Mouse (Mus musculus) forebrain, embryonic 11.5 days (tissue): Measurements from ENCODE around the gene Zfp804b. TPM values are rescaled to one million over a fixed set of nuclear protein-coding genes. Genes with fewer than 3 reads are reported as not detected.

Source experiments
- ATAC-seq: fragments of 200-750 bp; cut with Nextera tagmentation; replicated peaks from 2 replicates; pipeline ENCODE4 v1.8.0; 2017; ENCODE audit warnings: moderate TSS enrichment; ENCODE audit not compliant: low FRiP score
- DNase-seq: peaks from one replicate; pipeline ENCODE4 v3.0.0-alpha.2; 2017; ENCODE audit warnings: low spot score
- H3K27ac ChIP-seq: fragments of 300-500 bp; sonication (generic); 2 replicates; pipeline ENCODE4 v1.5.1; 2014; ENCODE audit warnings: low read depth, low read length
- H3K27me3 ChIP-seq: fragments of 300-500 bp; sonication (generic); 2 replicates; pipeline ENCODE4 v1.6.1; 2014; ENCODE audit warnings: mild to moderate bottlenecking, low read length, mixed read lengths; ENCODE audit not compliant: control insufficient read depth, insufficient read depth
- H3K36me3 ChIP-seq: fragments of 300-500 bp; sonication (generic); 2 replicates; pipeline ENCODE4 v1.6.1; 2014; ENCODE audit warnings: mild to moderate bottlenecking, low read length, moderate library complexity, mixed read lengths; ENCODE audit not compliant: control insufficient read depth, insufficient read depth
- H3K4me1 ChIP-seq: fragments of 300-500 bp; sonication (generic); replicated peaks from 2 replicates; pipeline ENCODE4 v1.6.1; 2014; ENCODE audit warnings: low read length, mixed read lengths; ENCODE audit not compliant: control insufficient read depth, insufficient read depth
- H3K4me2 ChIP-seq: fragments of 300-500 bp; sonication (generic); 2 replicates; pipeline ENCODE4 v1.6.1; 2014; ENCODE audit warnings: low read depth, mild to moderate bottlenecking, low read length, moderate library complexity, mixed read lengths; ENCODE audit not compliant: severe bottlenecking
- H3K4me3 ChIP-seq: fragments of 300-500 bp; sonication (generic); 2 replicates; pipeline ENCODE4 v1.5.1; 2014; ENCODE audit warnings: low read depth, low read length
- H3K9ac ChIP-seq: fragments of 300-500 bp; sonication (generic); 2 replicates; pipeline ENCODE4 v1.6.1; 2014; ENCODE audit warnings: low read length
- H3K9me3 ChIP-seq: fragments of 300-500 bp; sonication (generic); 2 replicates; pipeline ENCODE4 v1.6.1; 2016; ENCODE audit warnings: low read length, mixed read lengths; ENCODE audit not compliant: control insufficient read depth
- WGBS: fragments of 180-500 bp; shearing (Covaris S2); extraction: QIAGEN DNeasy Blood & Tissue Kit; methylation state at CpG from one replicate; pipeline ENCODE4 v1.1.7; 2014; 5-methylcytosine and 5-hydroxymethylcytosine counted together
- polyA plus RNA-seq: library from polyadenylated mRNA; unstranded; fragments of >200 nt; fragmentation: Nextera tagmentation; extraction: Ambion mirVana; gene quantifications from 2 replicates; pipeline ENCODE4 v1.2.1, GENCODE M21; 2014

The Zfp804b gene
- polyA plus RNA-seq, 1 experiment from 2014 or later = 0.29 TPM

- Histone ChIP-seq H3K4me2 (no peak overlapping the region), H3K27ac (no peak overlapping the region), H3K9me3 (no peaks in the 10 kb centered on the region), H3K9ac (no peak overlapping the region), H3K4me3 (no peak overlapping the region), H3K4me1 (no peaks in the 10 kb centered on the region), H3K27me3 (no peaks in the 10 kb centered on the region), H3K36me3 (no peaks in the 10 kb centered on the region)
- DNase-seq = no peak
- WGBS = 94% methylated on average over 9 of the region's 9 CpGs
- no peak for ATAC-seq
Measured at GRCm38 (mm10) chr5:7177589-7177988, 167.0 kb downstream of the Zfp804b start.

- Histone ChIP-seq H3K4me3 (no peak overlapping the region), H3K27ac (no peak overlapping the region), H3K9ac (no peak overlapping the region), H3K4me1 (no peaks in the 10 kb centered on the region), H3K9me3 (no peaks in the 10 kb centered on the region), H3K4me2 (no peak overlapping the region), H3K27me3 (no peaks in the 10 kb centered on the region), H3K36me3 (no peaks in the 10 kb centered on the region)
- ATAC-seq (no peak), DNase-seq (no peak)
- WGBS = 76% methylated on average over 3 of the region's 3 CpGs
Measured at GRCm38 (mm10) chr5:7139658-7140057, 204.9 kb downstream of the Zfp804b start.

- H3K4me2 ChIP-seq = no peak overlapping the region
- H3K4me1 ChIP-seq = no peaks in the 10 kb centered on the region
- 65% methylated on average over 2 of the region's 2 CpGs for WGBS
- no peaks in the 10 kb centered on the region for H3K9me3 ChIP-seq
- H3K9ac ChIP-seq = no peak overlapping the region
- ATAC-seq = no peak
- H3K27ac ChIP-seq = no peak overlapping the region
- H3K36me3 ChIP-seq = no peaks in the 10 kb centered on the region
- no peak for DNase-seq
- no peaks in the 10 kb centered on the region for H3K27me3 ChIP-seq
- H3K4me3 ChIP-seq = no peak overlapping the region
Measured at GRCm38 (mm10) chr5:7102387-7102786, 242.2 kb downstream of the Zfp804b start.

GRCm38 (mm10) chr5:7073936-7074631, 270.5 kb downstream of the Zfp804b start:
- no peak overlapping the region for H3K9ac ChIP-seq
- no peak overlapping the region for H3K27ac ChIP-seq
- ATAC-seq = no peak
- no peaks in the 10 kb centered on the region for H3K36me3 ChIP-seq
- H3K4me1 ChIP-seq = no peaks in the 10 kb centered on the region
- no peaks in the 10 kb centered on the region for H3K27me3 ChIP-seq
- H3K4me2 ChIP-seq = no peak overlapping the region
- no peak for DNase-seq
- H3K9me3 ChIP-seq = no peaks in the 10 kb centered on the region
- no peak overlapping the region for H3K4me3 ChIP-seq
- 62% methylated on average over 1 of the region's 1 CpGs for WGBS

- Histone ChIP-seq H3K36me3 (no peaks in the 10 kb centered on the region), H3K4me2 (no peak overlapping the region), H3K4me1 (no peaks in the 10 kb centered on the region), H3K4me3 (no peak overlapping the region), H3K9ac (no peak overlapping the region), H3K27ac (no peak overlapping the region), H3K27me3 (no peaks in the 10 kb centered on the region), H3K9me3 (no peaks in the 10 kb centered on the region)
- DNase-seq = no peak
- whole genome bisulfite sequencing = 14% methylated on average over 3 of the region's 3 CpGs
- ATAC-seq = no peak
Measured at GRCm38 (mm10) chr5:7007468-7007867, 337.1 kb downstream of the Zfp804b start.

- ATAC-seq (no peak), DNase-seq (no peak)
- Histone ChIP-seq H3K4me3 (no peak overlapping the region), H3K27me3 (no peaks in the 10 kb centered on the region), H3K9ac (no peak overlapping the region), H3K4me1 (no peaks in the 10 kb centered on the region), H3K27ac (no peak overlapping the region), H3K36me3 (no peaks in the 10 kb centered on the region), H3K9me3 (no peaks in the 10 kb centered on the region), H3K4me2 (no peak overlapping the region)
- WGBS = 88% methylated on average over 4 of the region's 4 CpGs
Measured at GRCm38 (mm10) chr5:6983993-6984392, 360.6 kb downstream of the Zfp804b start.

GRCm38 (mm10) chr5:6934837-6935236, 409.7 kb downstream of the Zfp804b start:
- H3K4me3 ChIP-seq = no peak overlapping the region
- H3K27ac ChIP-seq = no peak overlapping the region
- H3K9ac ChIP-seq = no peak overlapping the region
- H3K27me3 ChIP-seq = no peaks in the 10 kb centered on the region
- DNase-seq = no peak
- no peak for ATAC-seq
- WGBS = 68% methylated on average over 1 of the region's 1 CpGs
- no peaks in the 10 kb centered on the region for H3K4me1 ChIP-seq
- H3K36me3 ChIP-seq = no peaks in the 10 kb centered on the region
- no peak overlapping the region for H3K4me2 ChIP-seq
- H3K9me3 ChIP-seq = no peaks in the 10 kb centered on the region

- DNase-seq (no peak), ATAC-seq (no peak)
- 87% methylated on average over 3 of the region's 3 CpGs for WGBS
- Histone ChIP-seq H3K36me3 (no peaks in the 10 kb centered on the region), H3K9me3 (no peaks in the 10 kb centered on the region), H3K27me3 (no peaks in the 10 kb centered on the region), H3K4me1 (no peaks in the 10 kb centered on the region), H3K9ac (no peak overlapping the region), H3K4me3 (no peak overlapping the region), H3K27ac (no peak overlapping the region), H3K4me2 (no peak overlapping the region)
Measured at GRCm38 (mm10) chr5:6911290-6911689, 433.3 kb downstream of the Zfp804b start.

- Histone ChIP-seq H3K27me3 (no peaks in the 10 kb centered on the region), H3K36me3 (no peaks in the 10 kb centered on the region), H3K4me1 (no peaks in the 10 kb centered on the region), H3K4me2 (no peak overlapping the region), H3K4me3 (no peak overlapping the region), H3K27ac (no peak overlapping the region), H3K9me3 (no peaks in the 10 kb centered on the region), H3K9ac (no peak overlapping the region)
- ATAC-seq (no peak), DNase-seq (no peak)
Measured at GRCm38 (mm10) chr5:6881396-6881795, 463.2 kb downstream of the Zfp804b start.
